In the genomic region with DNA sequence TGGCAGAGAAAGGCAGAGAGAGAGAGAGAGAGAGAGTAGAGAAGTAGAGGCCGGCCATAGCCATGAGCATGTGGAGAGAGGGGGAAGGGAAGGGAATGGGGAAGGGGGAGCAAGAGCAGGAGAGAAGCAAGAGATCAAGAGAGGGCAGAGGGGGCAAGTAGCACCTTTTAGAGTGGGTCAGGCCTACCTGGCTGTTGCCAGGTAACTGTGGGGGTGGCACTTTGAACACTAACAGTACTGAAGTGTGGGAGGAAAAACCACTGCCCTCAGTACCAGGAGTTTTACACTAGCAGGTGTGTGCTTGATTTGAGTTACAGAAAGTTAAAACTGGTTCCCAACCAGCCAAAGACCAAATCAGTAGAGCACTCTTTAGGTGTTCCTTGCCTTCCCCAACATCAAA, we compare ENCODE assay signal across 14 mouse cellular contexts.
DNase-seq lines count a peak whose midpoint lies in the region; ATAC-seq and TF ChIP-seq lines count a peak whose summit lies in the region.
"Had no signal": no experiment of that assay in that cellular context is flagged by ENCODE, and none has a peak within 500 bp of the region (broad histone marks: within the 10 kb centered on the region; RNA-seq: fewer than 3 reads in every experiment).

No protein-coding gene starts in this region.

- H3ac ChIP-seq in myocyte (ENCODE audit: control insufficient read depth, insufficient read length) = no peak overlapping the region

- peak overlapping the region; percentile 72; the same call in 1 of the 2 replicates for H3K27ac ChIP-seq in kidney, embryonic 15.5 days
- H3K27ac ChIP-seq in lung, embryonic 16.5 days (ENCODE audit: low read length) = peak overlapping the region; percentile 90
- H3K27ac ChIP-seq in embryonic facial prominence, embryonic 15.5 days (replicated peaks) = 0 out of 2 replicates have a peak overlapping the region, but pooled peaks have one; percentile 39
- H3K27ac ChIP-seq: liver, embryonic 13.5 days; midbrain, embryonic 13.5 days had no signal

- no peak overlapping the region for H3K4me3 ChIP-seq in kidney, embryonic 15.5 days (replicated peaks)
- no peak overlapping the region for H3K4me3 ChIP-seq in lung, embryonic 16.5 days (ENCODE audit: low read length)
- H3K4me3 ChIP-seq in embryonic facial prominence, embryonic 15.5 days (replicated peaks) = no peak overlapping the region
- no peak overlapping the region for H3K4me3 ChIP-seq in myocyte
- H3K4me3 ChIP-seq: liver, embryonic 13.5 days; midbrain, embryonic 13.5 days had no signal

- WGBS in kidney, embryonic 15.5 days = 81% methylated on average over 1 of the region's 1 CpGs
- 50% methylated on average over 1 of the region's 1 CpGs for whole genome bisulfite sequencing in lung, embryonic 16.5 days
- 55% methylated on average over 1 of the region's 1 CpGs for WGBS in embryonic facial prominence, embryonic 15.5 days

- no peak overlapping the region for H3K4me2 ChIP-seq in kidney, embryonic 15.5 days
- no peak overlapping the region for H3K4me2 ChIP-seq in lung, embryonic 16.5 days (ENCODE audit: low read depth, low read length)
- H3K4me2 ChIP-seq in embryonic facial prominence, embryonic 15.5 days (replicated peaks) = no peak overlapping the region
- peak overlapping the region; percentile 72 for H3K4me2 ChIP-seq in myocyte (ENCODE audit: low read depth)
- H3K4me2 ChIP-seq: heart, embryonic 11.5 days; liver, embryonic 13.5 days; midbrain, embryonic 13.5 days had no signal

- H3K9me3 ChIP-seq in kidney, embryonic 15.5 days (replicated peaks) = no peaks in the 10 kb centered on the region
- H3K9me3 ChIP-seq in lung, embryonic 16.5 days (ENCODE audit: control insufficient read depth, low read length) = no peaks in the 10 kb centered on the region
- H3K9me3 ChIP-seq in embryonic facial prominence, embryonic 15.5 days (replicated peaks) = no peaks in the 10 kb centered on the region
- H3K9me3 ChIP-seq: liver, embryonic 13.5 days; midbrain, embryonic 13.5 days had no signal

- peaks cover 81% of the 10 kb centered on the region for H3K79me2 ChIP-seq in myocyte (ENCODE audit: control insufficient read depth, insufficient read depth)

- H3K27me3 ChIP-seq in kidney, embryonic 15.5 days = no peaks in the 10 kb centered on the region
- H3K27me3 ChIP-seq in lung, embryonic 16.5 days (ENCODE audit: control insufficient read depth, insufficient read depth, low read depth, low read length) = no peaks in the 10 kb centered on the region
- no peaks in the 10 kb centered on the region for H3K27me3 ChIP-seq in embryonic facial prominence, embryonic 15.5 days
- no peaks in the 10 kb centered on the region for H3K27me3 ChIP-seq in myocyte (ENCODE audit: control insufficient read depth, insufficient read depth, insufficient read length)
- H3K27me3 ChIP-seq: liver, embryonic 13.5 days; midbrain, embryonic 13.5 days had no signal

- H3K9ac ChIP-seq in kidney, embryonic 15.5 days = no peak overlapping the region
- no peak overlapping the region for H3K9ac ChIP-seq in lung, embryonic 16.5 days (ENCODE audit: low read length)
- no peak overlapping the region for H3K9ac ChIP-seq in embryonic facial prominence, embryonic 15.5 days
- H3K9ac ChIP-seq: forebrain, postnatal 0 days; liver, embryonic 13.5 days; midbrain, embryonic 13.5 days had no signal

- no peak for ATAC-seq in kidney, embryonic 15.5 days (replicated peaks; ENCODE audit: low FRiP score)
- peak; percentile 59 for ATAC-seq in lung, embryonic 16.5 days (ENCODE audit: low read depth)
- no peak for ATAC-seq in embryonic facial prominence, embryonic 15.5 days (ENCODE audit: insufficient number of reproducible peaks, low FRiP score, low TSS enrichment, low read depth)
- ATAC-seq: forebrain, postnatal 0 days; midbrain, embryonic 13.5 days had no signal

- H3K36me3 ChIP-seq in kidney, embryonic 15.5 days = no peaks in the 10 kb centered on the region
- no peaks in the 10 kb centered on the region for H3K36me3 ChIP-seq in lung, embryonic 16.5 days (ENCODE audit: control insufficient read depth, insufficient read depth, low read length)
- H3K36me3 ChIP-seq in embryonic facial prominence, embryonic 15.5 days = no peaks in the 10 kb centered on the region
- no peaks in the 10 kb centered on the region for H3K36me3 ChIP-seq in myocyte (ENCODE audit: control insufficient read depth, insufficient read depth)
- H3K36me3 ChIP-seq: liver, embryonic 13.5 days; midbrain, embryonic 13.5 days had no signal

- no peak for TF ChIP-seq POLR2A in myocyte (IDR thresholded peaks at IDR 0.05; ENCODE audit: insufficient read length, low read depth)

- no peak for DNase-seq in kidney, postnatal 10 days
- DNase-seq in lung, adult 18-20 months = no peak
- no peak for DNase-seq in adrenal gland, adult 18-20 months (ENCODE audit: low spot score in 2 of 2)
- DNase-seq: adrenal gland, adult 2 months; cerebellum, adult 9-10 months; forebrain, postnatal 0 days; kidney, adult 11 months; liver, embryonic 13.5 days had no signal

- H3K4me1 ChIP-seq in kidney, embryonic 15.5 days = peaks cover 20% of the 10 kb centered on the region
- peaks cover 27% of the 10 kb centered on the region for H3K4me1 ChIP-seq in lung, embryonic 16.5 days (replicated peaks; ENCODE audit: control insufficient read depth, insufficient read depth, low read length)
- H3K4me1 ChIP-seq in embryonic facial prominence, embryonic 15.5 days = peaks cover 15% of the 10 kb centered on the region; the same call in 1 of the 2 replicates

TF ChIP-seq in myocyte, 11 proteins besides CTCF, POLR2A, EP300 and RAD21:
- TF ChIP-seq MAX (IDR thresholded peaks at IDR 0.05; ENCODE audit: low read depth) (no peak), TCF12 (IDR thresholded peaks at IDR 0.05; ENCODE audit: insufficient read depth, poor library complexity, severe bottlenecking) (no peak), MYOG (IDR thresholded peaks at IDR 0.05; ENCODE audit: control insufficient read depth in 1 of 3, insufficient read depth in 1 of 3, insufficient read length in 2 of 3, low read depth in 2 of 3) (no peak), USF1 (IDR thresholded peaks at IDR 0.05; ENCODE audit: low read depth) (no peak), MYOD1 (IDR thresholded peaks at IDR 0.05; ENCODE audit: control insufficient read depth in 1 of 3, insufficient read length in 2 of 3, low read depth in 2 of 3) (no peak)

Comparison
In these comparisons a context has a peak if more than half of its experiments do, and no peak if none do; other contexts are left out.
1. H3K27ac ChIP-seq: peak in every context shown above with its lines; median percentile 90 in lung, embryonic 16.5 days; 72 in kidney, embryonic 15.5 days; 39 in embryonic facial prominence, embryonic 15.5 days.